Mouse (Mus musculus) liver, embryonic 14.5 days (tissue): ENCODE data around the gene Slc34a3. TPM values are rescaled to one million over a fixed set of nuclear protein-coding genes. Genes with fewer than 3 reads are reported as not detected.
A peak's percentile ranks its signal among the peaks of the same experiment; 100 is the strongest.

Experiments used
- ATAC-seq: fragments of 200-750 bp; cut with Nextera tagmentation; 2 replicates; pipeline ENCODE4 v1.8.0; 2017; ENCODE audit warnings: moderate number of reproducible peaks, mild to moderate bottlenecking, moderate library complexity; ENCODE audit not compliant: insufficient read depth
- DNase-seq, 3 experiments: peaks; one replicate each; pipeline ENCODE4 v3.0.0-alpha.2; 2012 to 2013; ENCODE audit warnings: low read depth in 3 of 3, low spot score in 3 of 3
- H3K27ac ChIP-seq: fragments of 300-500 bp; sonication (generic); 2 replicates; pipeline ENCODE4 v1.5.1; 2014; ENCODE audit warnings: moderate library complexity, mild to moderate bottlenecking, control low read depth, inconsistent platforms
- H3K27me3 ChIP-seq: fragments of 300-500 bp; sonication (generic); 2 replicates; pipeline ENCODE4 v1.6.1; 2014; ENCODE audit warnings: mild to moderate bottlenecking, low read length, moderate library complexity; ENCODE audit not compliant: control insufficient read depth, insufficient read depth
- H3K36me3 ChIP-seq: fragments of 300-500 bp; sonication (generic); replicated peaks from 2 replicates; pipeline ENCODE4 v1.6.1; 2014; ENCODE audit warnings: low read depth; ENCODE audit not compliant: control insufficient read depth, insufficient read depth
- H3K4me1 ChIP-seq, 2 experiments: fragments of 200-500 bp in 1 of 2; fragments of 300-500 bp in 1 of 2; sonication (generic) in 1 of 2; replicated peaks; 2 replicates each; pipeline ENCODE4 v1.6.1; 2012 to 2014; ENCODE audit warnings: antibody characterized with exemption in 1 of 2, inconsistent platforms in 1 of 2, low read length in 1 of 2; ENCODE audit not compliant: control insufficient read depth in 2 of 2, insufficient read depth in 2 of 2
- H3K4me2 ChIP-seq: fragments of 300-500 bp; sonication (generic); 2 replicates; pipeline ENCODE4 v1.6.1; 2014; ENCODE audit warnings: low read depth, mild to moderate bottlenecking, control low read depth, moderate library complexity
- H3K4me3 ChIP-seq, 2 experiments: fragments of 200-500 bp in 1 of 2; fragments of 300-500 bp in 1 of 2; sonication (generic) in 1 of 2; 2 replicates each; pipeline ENCODE4 v1.5.1; 2012 to 2014; ENCODE audit warnings: low read depth in 2 of 2, low read length in 2 of 2, mild to moderate bottlenecking in 2 of 2, control low read depth in 1 of 2, inconsistent platforms in 1 of 2, moderate library complexity in 1 of 2; ENCODE audit not compliant: insufficient read depth in 1 of 2
- H3K9ac ChIP-seq: fragments of 300-500 bp; sonication (generic); replicated peaks from 2 replicates; pipeline ENCODE4 v1.6.1; 2014; ENCODE audit warnings: mild to moderate bottlenecking, control low read depth, moderate library complexity
- H3K9me3 ChIP-seq: fragments of 300-500 bp; sonication (generic); 2 replicates; pipeline ENCODE4 v1.6.1; 2016; ENCODE audit warnings: low read length, mixed read lengths; ENCODE audit not compliant: control insufficient read depth
- CTCF ChIP-seq: IDR thresholded peaks from 2 replicates; pipeline ENCODE4 v1.5.1; 2016; ENCODE audit warnings: antibody characterized with exemption, low read depth, control low read depth
- EP300 ChIP-seq: IDR thresholded peaks from 2 replicates; pipeline ENCODE4 v1.6.1; 2016; ENCODE audit warnings: antibody characterized with exemption, low read depth
- WGBS: fragments of 180-500 bp; shearing (Covaris S2); extraction: QIAGEN DNeasy Blood & Tissue Kit; methylation state at CpG from one replicate; pipeline ENCODE4 v1.1.7; 2014; ENCODE audit not compliant: insufficient replicate concordance; 5-methylcytosine and 5-hydroxymethylcytosine counted together
- polyA plus RNA-seq, 2 experiments: library from polyadenylated mRNA; depleted of rRNA in 1 of 2; stranded (reverse) in 1 of 2; unstranded in 1 of 2; fragments of >200 nt; fragmentation: Nextera tagmentation in 1 of 2; extraction: Ambion mirVana in 1 of 2; gene quantifications; 2 replicates each; pipeline versions ENCODE4 v1.2.1 to v1.2.3; 2012 to 2014

The Slc34a3 gene
- polyA plus RNA-seq, 2 experiments, result 0.01 TPM; not detected in 1

- H3K27ac ChIP-seq, result peak overlapping the region; percentile 91
- no peak for DNase-seq
- peak overlapping the region; percentile 84 for H3K9ac ChIP-seq
- peaks cover 5 to 13% of the 10 kb centered on the region in 2 experiments for H3K4me1 ChIP-seq
- TF ChIP-seq CTCF, result no peak
- no peak for TF ChIP-seq EP300
- no peaks in the 10 kb centered on the region for H3K27me3 ChIP-seq
- H3K9me3 ChIP-seq, result no peaks in the 10 kb centered on the region
- WGBS, result 84% methylated on average over 8 of the region's 8 CpGs
- peaks cover 24% of the 10 kb centered on the region for H3K36me3 ChIP-seq
- peak overlapping the region; percentile 69 to 86 for H3K4me3 ChIP-seq
- ATAC-seq, result no peak
- H3K4me2 ChIP-seq, result peak overlapping the region; percentile 77
Observed at GRCm38 (mm10) chr2:25225811-25226379, 8.3 kb downstream of the Slc34a3 start.

- TF ChIP-seq CTCF, result no peak; the same call in 1 of the 2 replicates
- TF ChIP-seq EP300, result no peak; the same call in 1 of the 2 replicates
- Histone ChIP-seq H3K27me3 (no peaks in the 10 kb centered on the region), H3K36me3 (peaks cover 24% of the 10 kb centered on the region), H3K9ac (peak overlapping the region; percentile 84), H3K27ac (peak overlapping the region; percentile 91), H3K4me1 (peaks cover 5 to 13% of the 10 kb centered on the region in 2 experiments), H3K4me3 (peak overlapping the region; percentile 86 to 96), H3K4me2 (peak overlapping the region; percentile 77), H3K9me3 (no peaks in the 10 kb centered on the region)
- peak; percentile 99 to 100 (median 99) for DNase-seq
- peak; percentile 87 for ATAC-seq
- 2% methylated on average over 41 of the region's 41 CpGs for WGBS
Observed at GRCm38 (mm10) chr2:25224766-25225752, 9.1 kb downstream of the Slc34a3 start.

- Histone ChIP-seq H3K9me3 (no peaks in the 10 kb centered on the region), H3K4me3 (peak within 1 kb of the TSS; percentile 90 to 96), H3K9ac (peak within 1 kb of the TSS; percentile 100), H3K4me2 (peak within 1 kb of the TSS; percentile 81), H3K27me3 (no peaks in the 10 kb centered on the region), H3K27ac (peak within 1 kb of the TSS; percentile 100), H3K36me3 (peaks cover 24% of the 10 kb centered on the region), H3K4me1 (peaks cover 5 to 13% of the 10 kb centered on the region in 2 experiments)
- 0% methylated on average over 17 of the region's 17 CpGs for WGBS
- DNase-seq (no peak), ATAC-seq (no peak)
- TF ChIP-seq EP300 (0 out of 2 replicates have a peak, but pooled peaks have one; percentile 43), CTCF (peak; percentile 43)
Observed at GRCm38 (mm10) chr2:25224492-25224765, 9.7 kb downstream of the Slc34a3 start, which contains the start of gene Tubb4b. Tubb4b (minus strand) TSS chr2:25224702.

- TF ChIP-seq EP300 (peak; percentile 39; the same call in 1 of the 2 replicates), CTCF (no peak)
- Histone ChIP-seq H3K9ac (peak overlapping the region; percentile 100), H3K27ac (peak overlapping the region; percentile 100), H3K9me3 (no peaks in the 10 kb centered on the region), H3K27me3 (no peaks in the 10 kb centered on the region), H3K36me3 (peaks cover 24% of the 10 kb centered on the region), H3K4me1 (peaks cover 5 to 13% of the 10 kb centered on the region in 2 experiments), H3K4me2 (peak overlapping the region; percentile 81), H3K4me3 (peak overlapping the region; percentile 90 to 96)
- ATAC-seq, result peak; percentile 76
- WGBS, result under 1% methylated on average over 52 of the region's 53 CpGs
- DNase-seq, result peak; percentile 86 to 90 (median 87)
Observed at GRCm38 (mm10) chr2:25223681-25224491, 10.3 kb downstream of the Slc34a3 start.
